Mouse (Mus musculus): ENCODE results near the gene Tab1.

- no peak for TF ChIP-seq CTCF (IDR thresholded peaks at IDR 0.05; ENCODE audit: low read depth)
- TF ChIP-seq EP300 (IDR thresholded peaks at IDR 0.05; ENCODE audit: low read depth): no peak
Measured at GRCm38 (mm10) chr15:80133682-80134449, 939 bp downstream of the Tab1 start.

Measured in liver, embryonic 14.5 days (tissue).